Mouse (Mus musculus) C2C12 (cell line): Measurements from ENCODE around the gene Nop10. TPM values are rescaled to one million over a fixed set of nuclear protein-coding genes. Genes with fewer than 3 reads are reported as not detected.

Experiments used
- H3K27me3 ChIP-seq: one replicate; pipeline ENCODE4 v1.6.1; 2011; ENCODE audit not compliant: control insufficient read depth, insufficient read depth, insufficient read length
- H3K36me3 ChIP-seq: one replicate; pipeline ENCODE4 v1.6.1; 2011; ENCODE audit not compliant: control insufficient read depth, insufficient read depth
- H3K4me3 ChIP-seq: one replicate; pipeline ENCODE4 v1.5.1; 2011; ENCODE audit warnings: mild to moderate bottlenecking, control low read depth; ENCODE audit not compliant: poor library complexity, insufficient read depth, severe bottlenecking
- H3K79me2 ChIP-seq: one replicate; pipeline ENCODE4 v1.6.1; 2011; ENCODE audit not compliant: control insufficient read depth, insufficient read depth
- H3K79me3 ChIP-seq: one replicate; pipeline ENCODE4 v1.6.1; 2011; ENCODE audit warnings: low read depth, control low read depth
- H3ac ChIP-seq: one replicate; pipeline ENCODE3; 2011; ENCODE audit warnings: low read depth; ENCODE audit not compliant: control insufficient read depth, insufficient read length
- CEBPB ChIP-seq: IDR thresholded peaks from one replicate; pipeline ENCODE4 v1.6.1; 2011; ENCODE audit warnings: low read depth, mild to moderate bottlenecking, control low read depth, moderate library complexity
- CTCF ChIP-seq: IDR thresholded peaks from one replicate; pipeline ENCODE4 v1.5.1; 2011; ENCODE audit not compliant: control insufficient read depth, insufficient read depth, insufficient read length
- FOSL1 ChIP-seq: IDR thresholded peaks from one replicate; pipeline ENCODE4 v1.8.0; 2011; ENCODE audit warnings: mild to moderate bottlenecking, low read length; ENCODE audit not compliant: poor library complexity, insufficient read depth, severe bottlenecking
- MAX ChIP-seq: IDR thresholded peaks from one replicate; pipeline ENCODE4 v1.6.1; 2011; ENCODE audit warnings: mild to moderate bottlenecking, control low read depth
- MYOD1 ChIP-seq: IDR thresholded peaks from one replicate; pipeline ENCODE4 v1.6.1; 2011; ENCODE audit warnings: low read depth; ENCODE audit not compliant: control insufficient read depth, insufficient read length
- MYOG ChIP-seq: IDR thresholded peaks from one replicate; pipeline ENCODE4 v1.6.1; 2011; ENCODE audit not compliant: control insufficient read depth, insufficient read length; ENCODE audit errors: extremely low read depth
- USF1 ChIP-seq: IDR thresholded peaks from one replicate; pipeline ENCODE4 v1.6.1; 2011; ENCODE audit warnings: low read depth, mild to moderate bottlenecking, control low read depth, moderate library complexity
- polyA plus RNA-seq: library from polyadenylated mRNA; unstranded; fragments of >200 nt; fragmentation: generic; extraction: Trizol; gene quantifications from one replicate; pipeline ENCODE4 v1.2.1, GENCODE M21; 2012; ENCODE audit warnings: missing spikeins

Nop10 gene
- polyA plus RNA-seq, 1 experiment: 139 TPM

DNA sequence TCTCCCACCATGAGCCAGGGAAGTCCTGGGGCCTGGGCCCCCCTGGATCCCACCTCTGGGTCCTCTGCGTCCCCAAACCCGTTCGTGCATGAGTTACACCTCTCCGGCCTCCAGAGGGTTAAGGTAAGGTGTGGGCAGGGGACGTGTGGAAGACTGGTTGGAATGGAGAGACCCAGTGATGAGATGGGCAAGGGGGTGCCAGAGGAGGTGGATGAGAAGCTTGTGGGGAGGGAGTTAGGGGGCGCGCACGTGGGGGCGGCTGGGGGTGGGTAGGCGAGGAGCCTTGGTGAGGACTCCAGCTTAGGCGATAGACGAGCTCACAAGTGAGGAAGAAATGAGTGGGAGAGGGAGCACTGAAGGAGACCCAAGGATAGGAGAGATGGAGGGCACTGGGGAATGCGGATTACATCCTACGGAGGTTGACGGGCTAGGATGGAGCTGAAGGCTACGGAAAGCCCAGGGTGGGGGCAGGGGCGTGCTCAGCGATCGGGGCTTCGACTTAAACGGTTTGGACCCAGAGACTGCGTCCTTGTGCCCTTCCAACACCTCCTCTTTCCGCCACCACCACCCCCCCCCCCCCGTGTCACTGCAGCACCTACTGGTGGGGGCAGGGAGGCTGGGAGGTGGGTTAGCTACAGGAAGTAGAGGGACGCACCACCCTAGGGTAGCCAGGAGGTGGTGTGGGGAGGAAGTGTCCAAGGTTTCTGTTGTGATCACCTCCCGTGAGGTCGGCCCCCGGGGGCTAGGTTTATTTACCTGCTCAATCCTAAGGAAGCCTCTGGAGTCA lies 21.6 kb upstream of the Nop10 start:
- Histone ChIP-seq H3K4me3 (peak overlapping the region; percentile 76), H3K79me3 (peaks cover 21% of the 10 kb centered on the region), H3K27me3 (no peaks in the 10 kb centered on the region), H3ac (peak overlapping the region; percentile 76), H3K36me3 (peaks cover 21% of the 10 kb centered on the region), H3K79me2 (peaks cover 34% of the 10 kb centered on the region)
- no peak for TF ChIP-seq MAX
- TF ChIP-seq CEBPB: no peak
- no peak for TF ChIP-seq MYOD1
- no peak for TF ChIP-seq USF1
- TF ChIP-seq CTCF: no peak
- TF ChIP-seq MYOG: no peak
- no peak for TF ChIP-seq FOSL1

DNA sequence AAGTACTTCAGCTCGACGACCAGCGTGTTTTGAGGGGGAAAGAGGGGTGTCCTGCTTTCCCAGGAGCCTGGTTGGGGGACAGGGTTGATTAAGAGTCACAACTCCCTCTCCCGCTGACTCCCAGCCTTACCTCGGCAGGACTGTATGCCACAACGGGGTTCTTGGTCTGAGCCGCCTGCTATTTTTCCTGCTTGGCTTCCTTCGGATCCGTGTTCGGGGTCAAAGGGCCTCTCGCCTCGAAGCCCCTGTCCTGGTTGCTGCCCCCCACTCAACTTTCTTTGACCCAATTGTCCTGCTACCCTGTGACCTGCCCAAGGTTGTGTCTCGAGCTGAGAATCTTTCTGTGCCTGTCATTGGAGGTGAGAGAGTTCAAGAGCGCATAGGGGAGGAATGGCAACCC lies 19.9 kb upstream of the Nop10 start:
- Histone ChIP-seq H3K4me3 (no peak overlapping the region), H3K27me3 (no peaks in the 10 kb centered on the region), H3K36me3 (peaks cover 25% of the 10 kb centered on the region), H3ac (no peak overlapping the region), H3K79me3 (peaks cover 21% of the 10 kb centered on the region), H3K79me2 (peaks cover 34% of the 10 kb centered on the region)
- TF ChIP-seq MYOD1: no peak
- TF ChIP-seq MAX: no peak
- no peak for TF ChIP-seq CEBPB
- no peak for TF ChIP-seq CTCF
- TF ChIP-seq USF1: no peak
- TF ChIP-seq FOSL1: no peak
- TF ChIP-seq MYOG: no peak

DNA sequence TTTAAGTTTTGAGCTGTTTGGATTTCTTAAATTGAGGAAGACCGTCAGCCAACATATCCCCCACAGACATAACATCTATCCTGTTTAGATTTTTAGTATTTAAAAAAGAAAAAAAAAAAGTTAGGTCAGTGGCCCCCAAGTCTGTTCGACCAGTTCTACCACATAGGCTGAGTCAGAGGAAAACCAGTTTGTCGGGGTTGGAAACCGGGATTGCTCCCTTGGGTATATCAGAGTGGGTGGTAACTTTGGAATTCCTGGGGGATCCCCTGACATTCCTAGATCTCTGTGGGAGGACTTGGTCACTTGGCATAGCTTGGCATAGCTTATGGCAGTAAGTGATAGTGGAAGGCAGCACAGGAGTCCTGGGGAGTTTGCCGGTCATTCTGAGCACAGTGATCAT lies 16.4 kb upstream of the Nop10 start:
- H3K79me2 ChIP-seq: peaks cover 27% of the 10 kb centered on the region
- no peaks in the 10 kb centered on the region for H3K27me3 ChIP-seq
- H3K79me3 ChIP-seq: peaks cover 16% of the 10 kb centered on the region
- H3K36me3 ChIP-seq: peaks cover 51% of the 10 kb centered on the region
- TF ChIP-seq USF1: no peak
- no peak for TF ChIP-seq MAX
- TF ChIP-seq FOSL1: no peak
- no peak for TF ChIP-seq CTCF
- no peak for TF ChIP-seq CEBPB
- no peak for TF ChIP-seq MYOG
- no peak for TF ChIP-seq MYOD1
- H3K4me3 ChIP-seq: no peak overlapping the region
- no peak overlapping the region for H3ac ChIP-seq

DNA sequence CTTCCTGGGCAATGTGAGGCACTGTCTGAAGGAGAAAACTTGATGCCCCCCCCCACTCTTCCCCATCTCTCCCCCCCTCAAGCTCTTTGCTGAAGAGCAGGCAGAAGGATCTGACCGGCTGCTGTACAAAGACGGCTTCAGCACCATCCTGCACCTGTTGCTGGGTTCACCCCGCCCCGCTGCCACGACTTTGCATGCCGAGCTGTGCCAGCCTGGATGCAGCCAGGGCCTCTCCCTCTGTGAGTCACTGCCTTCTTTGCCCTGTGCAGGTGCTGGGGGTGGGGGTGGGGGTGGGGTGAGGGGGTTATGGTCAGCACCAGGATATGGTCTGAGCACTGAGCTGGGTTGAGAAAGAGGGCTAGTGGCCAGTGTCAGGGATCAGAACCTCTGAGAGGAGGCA lies 15.5 kb upstream of the Nop10 start:
- Histone ChIP-seq H3ac (no peak overlapping the region), H3K27me3 (no peaks in the 10 kb centered on the region), H3K36me3 (peaks cover 51% of the 10 kb centered on the region), H3K4me3 (no peak overlapping the region), H3K79me2 (peaks cover 18% of the 10 kb centered on the region), H3K79me3 (peaks cover 8% of the 10 kb centered on the region)
- TF ChIP-seq MYOD1: peak; percentile 71
- TF ChIP-seq USF1: no peak

DNA sequence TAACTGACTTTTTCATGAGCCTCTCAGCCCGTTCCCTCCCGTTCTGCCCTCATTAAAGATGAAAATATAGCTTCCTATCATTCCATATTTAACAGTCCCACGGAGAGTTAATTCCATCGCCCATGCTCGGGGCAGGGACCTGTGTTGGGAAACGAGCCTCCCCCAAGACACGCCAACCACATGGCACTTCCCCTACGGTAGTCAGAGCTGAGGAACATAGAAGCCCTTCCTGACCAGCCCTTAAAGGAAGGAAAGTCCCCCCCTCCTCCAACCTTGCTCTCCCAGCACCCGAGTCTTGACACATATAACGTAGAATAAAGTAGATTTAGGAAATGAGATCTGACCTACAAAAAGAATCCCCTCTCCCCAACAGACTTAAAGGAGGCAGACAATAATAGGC lies 14.4 kb upstream of the Nop10 start:
- peaks cover 47% of the 10 kb centered on the region for H3K36me3 ChIP-seq
- no peak overlapping the region for H3K4me3 ChIP-seq
- peaks cover 7% of the 10 kb centered on the region for H3K79me2 ChIP-seq
- no peaks in the 10 kb centered on the region for H3K27me3 ChIP-seq
- H3ac ChIP-seq: no peak overlapping the region
- H3K79me3 ChIP-seq: peaks cover under 1% of the 10 kb centered on the region
- no peak for TF ChIP-seq CTCF
- TF ChIP-seq MAX: no peak
- TF ChIP-seq FOSL1: no peak
- TF ChIP-seq USF1: no peak
- no peak for TF ChIP-seq MYOD1
- TF ChIP-seq CEBPB: no peak
- no peak for TF ChIP-seq MYOG
